Mouse (Mus musculus): ENCODE measurements around the gene Lrrc29.

DNA sequence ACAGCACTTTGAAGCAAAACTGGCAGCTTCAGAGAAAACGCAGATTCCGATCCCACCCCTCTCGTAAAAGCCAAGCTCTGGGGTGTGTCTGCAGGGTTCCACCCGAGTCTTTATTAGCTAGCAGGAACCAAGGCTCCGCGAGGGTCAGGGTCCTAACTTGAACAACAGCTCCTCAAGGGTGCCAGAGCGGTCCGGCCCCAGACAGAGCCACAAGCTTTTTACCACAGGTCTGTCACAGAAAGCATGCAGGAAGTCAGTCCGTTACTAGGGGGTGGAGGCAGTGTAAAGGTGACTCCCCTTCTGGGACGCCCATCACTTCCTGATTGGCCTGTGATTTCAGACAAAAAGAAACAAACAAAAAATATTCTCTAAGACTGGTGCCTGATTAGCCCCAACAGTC is 61.0 kb downstream of the Lrrc29 start:
- TF ChIP-seq CTCF (IDR thresholded peaks at IDR 0.05; ENCODE audit: borderline replicate concordance, control insufficient read depth, extremely low read depth, insufficient read depth, low read length, poor library complexity): no peak
- TF ChIP-seq POLR2A (IDR thresholded peaks at IDR 0.05; ENCODE audit: control insufficient read depth, extremely low read depth, insufficient read depth, low read length, poor library complexity): no peak

Measured in thymus, adult 2 months (tissue).